Mouse (Mus musculus) lung, adult 2 months (tissue): ENCODE data around the gene Trmt112.

Experiments used
- CTCF ChIP-seq: fragments of 200-500 bp; IDR thresholded peaks from 2 replicates; pipeline ENCODE4 v1.5.1; 2011; ENCODE audit warnings: mild to moderate bottlenecking, low read length, control low read depth; ENCODE audit not compliant: insufficient read depth
- POLR2A ChIP-seq: fragments of 200-500 bp; IDR thresholded peaks from 2 replicates; pipeline ENCODE4 v1.6.1; 2011; ENCODE audit warnings: low read depth, mild to moderate bottlenecking, control low read depth, low read length, borderline replicate concordance; ENCODE audit errors: extremely low read depth

DNA sequence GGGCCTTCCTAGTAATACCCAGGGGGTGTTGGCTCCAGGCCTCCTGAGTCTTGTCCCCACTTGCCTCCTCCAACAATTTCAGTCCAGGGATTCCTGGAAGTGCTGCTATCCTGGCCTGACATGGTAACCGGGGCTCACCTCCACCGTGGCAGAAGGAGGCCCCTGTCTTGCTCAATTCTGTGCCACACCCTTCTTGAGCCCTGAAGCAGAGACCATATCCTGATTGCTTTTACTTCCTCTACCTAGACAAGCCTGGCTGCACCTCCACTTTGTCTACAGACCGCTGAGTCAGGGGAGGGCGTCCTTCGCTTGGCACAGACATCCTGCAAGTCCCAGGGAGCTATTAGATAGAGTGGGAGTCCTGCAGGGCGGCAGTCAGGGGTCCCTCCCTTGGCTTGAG is 48.8 kb upstream of the Trmt112 start:
- TF ChIP-seq CTCF = no peak
- TF ChIP-seq POLR2A = no peak
